Mouse (Mus musculus) spleen, adult 2 months (tissue): Measurements from ENCODE around the gene Atxn7l3b.

Experiments
- CTCF ChIP-seq: fragments of 200-500 bp; IDR thresholded peaks from 2 replicates; pipeline ENCODE4 v1.5.1; 2011; ENCODE audit warnings: mild to moderate bottlenecking, inconsistent platforms; ENCODE audit not compliant: insufficient read depth, insufficient read length, insufficient replicate concordance; ENCODE audit errors: extremely low read depth
- POLR2A ChIP-seq: fragments of 200-500 bp; IDR thresholded peaks from 2 replicates; pipeline ENCODE4 v1.6.1; 2011; ENCODE audit warnings: low read depth, low read length, inconsistent platforms

DNA sequence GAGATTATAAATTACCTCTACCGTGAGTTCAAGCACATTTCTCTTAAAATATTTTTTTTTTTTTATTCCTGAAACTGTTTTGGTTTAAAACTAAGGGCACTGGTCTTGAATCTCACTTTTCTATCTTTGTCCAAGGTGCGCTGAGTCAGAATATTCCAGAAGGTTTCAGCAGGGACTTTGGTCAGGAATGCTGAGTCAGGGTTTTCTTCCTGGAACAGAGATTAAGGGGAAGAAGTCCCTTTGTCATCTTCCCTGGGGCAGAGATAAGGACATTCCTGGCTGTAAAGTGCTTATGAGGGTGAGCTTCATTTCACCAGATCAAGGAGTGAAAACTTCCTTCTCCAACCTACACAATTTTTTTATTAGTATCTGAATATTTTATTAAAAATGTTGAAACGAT, 46.7 kb downstream of the Atxn7l3b start:
- TF ChIP-seq CTCF, result no peak
- no peak for TF ChIP-seq POLR2A
